Mouse (Mus musculus) right cerebral cortex, postnatal 36 days (tissue): ENCODE data around the gene Zfp37.
"Not testable (repeated sequence)": the region's sequence is repeated elsewhere in the genome, so short reads cannot be mapped to it uniquely, and the experiment has no call there.

ENCODE experiments used
- DNase-seq, 2 experiments: peaks; one replicate each; pipeline ENCODE4 v3.0.0; 2022; ENCODE audit warnings: low spot score in 2 of 2, mixed read lengths in 1 of 2

Zfp37 gene

DNA sequence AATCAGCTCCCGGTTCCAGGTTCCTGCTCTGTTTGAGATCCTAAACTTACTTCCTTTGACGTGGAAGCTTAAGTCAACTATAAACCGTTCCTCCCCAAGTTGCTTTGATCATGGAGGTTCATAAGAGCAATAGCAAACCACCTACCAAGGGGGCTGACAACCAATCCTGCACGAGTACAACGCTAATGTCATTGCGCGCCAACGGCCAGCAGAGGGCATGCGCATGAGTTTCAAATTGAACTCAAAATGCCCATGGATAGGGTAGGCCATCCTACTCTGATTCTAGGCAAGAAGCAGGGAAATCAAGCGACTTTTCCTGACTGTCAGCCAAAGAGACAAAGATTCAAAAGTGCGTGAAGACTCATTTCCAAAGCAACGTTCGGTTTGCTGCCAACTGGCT lies at the start of gene Zfp37:
TSS of gene Zfp37 (minus strand) at position 279 of the 400 bp plus-strand sequence.
- no peak for DNase-seq

DNA sequence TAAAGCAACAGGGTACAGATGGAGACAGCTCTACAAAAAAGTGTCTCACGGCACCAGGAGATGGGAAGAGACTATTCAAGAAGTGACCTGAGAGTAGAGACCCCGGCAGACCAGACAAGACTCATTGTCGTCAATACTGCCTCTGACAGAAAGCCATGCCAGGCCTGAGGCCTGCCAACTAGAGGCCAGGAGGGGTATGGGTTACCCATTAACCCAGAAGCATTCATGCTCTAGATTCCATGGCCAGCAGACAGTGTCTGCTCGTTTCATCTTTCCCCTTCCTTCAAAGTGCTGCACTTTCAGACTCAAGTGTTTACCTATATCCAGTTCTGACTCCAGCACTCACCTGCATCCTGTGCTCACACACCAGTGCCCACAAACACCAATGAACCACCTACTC lies 47.2 kb upstream of the Zfp37 start:
- DNase-seq, result no peak

DNA sequence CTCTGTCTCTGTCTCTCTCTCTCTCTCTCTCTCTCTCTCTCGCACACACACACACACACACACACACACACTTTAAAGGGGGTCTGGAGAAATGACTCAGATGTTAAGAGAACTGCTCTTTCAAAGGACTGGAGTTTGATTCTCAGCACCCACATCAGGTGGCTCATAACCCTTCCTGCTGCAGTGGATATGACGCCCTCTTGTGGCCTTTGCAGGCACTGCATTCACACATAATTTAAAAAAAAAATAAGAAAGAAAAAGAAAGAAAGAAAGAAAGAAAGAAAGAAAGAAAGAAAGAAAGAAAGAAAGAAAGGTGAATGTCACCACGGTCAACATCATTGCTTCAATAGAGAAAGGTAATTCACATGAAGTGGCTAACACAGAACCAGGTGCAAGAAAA lies 46.4 kb upstream of the Zfp37 start:
- no peak for DNase-seq

DNA sequence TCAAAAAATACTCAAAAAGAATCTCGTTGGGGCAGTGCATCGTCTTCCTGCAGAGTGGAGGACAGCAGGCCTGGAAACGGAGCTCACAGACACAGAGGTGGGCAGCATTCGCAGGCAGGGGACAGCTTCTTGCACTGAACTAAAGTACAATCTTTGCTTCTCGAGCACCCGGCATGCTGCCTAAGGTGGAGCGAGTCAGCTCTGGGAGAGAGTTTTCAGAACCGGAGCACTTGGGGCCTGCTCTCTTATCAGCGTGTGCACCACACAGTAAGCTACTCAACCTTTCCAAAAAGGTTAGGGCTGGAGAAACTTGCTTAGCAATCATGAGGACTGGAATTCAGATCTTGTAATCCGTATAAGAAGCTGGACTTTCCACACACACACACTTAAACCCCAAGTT lies 45.8 kb upstream of the Zfp37 start:
- no peak for DNase-seq

DNA sequence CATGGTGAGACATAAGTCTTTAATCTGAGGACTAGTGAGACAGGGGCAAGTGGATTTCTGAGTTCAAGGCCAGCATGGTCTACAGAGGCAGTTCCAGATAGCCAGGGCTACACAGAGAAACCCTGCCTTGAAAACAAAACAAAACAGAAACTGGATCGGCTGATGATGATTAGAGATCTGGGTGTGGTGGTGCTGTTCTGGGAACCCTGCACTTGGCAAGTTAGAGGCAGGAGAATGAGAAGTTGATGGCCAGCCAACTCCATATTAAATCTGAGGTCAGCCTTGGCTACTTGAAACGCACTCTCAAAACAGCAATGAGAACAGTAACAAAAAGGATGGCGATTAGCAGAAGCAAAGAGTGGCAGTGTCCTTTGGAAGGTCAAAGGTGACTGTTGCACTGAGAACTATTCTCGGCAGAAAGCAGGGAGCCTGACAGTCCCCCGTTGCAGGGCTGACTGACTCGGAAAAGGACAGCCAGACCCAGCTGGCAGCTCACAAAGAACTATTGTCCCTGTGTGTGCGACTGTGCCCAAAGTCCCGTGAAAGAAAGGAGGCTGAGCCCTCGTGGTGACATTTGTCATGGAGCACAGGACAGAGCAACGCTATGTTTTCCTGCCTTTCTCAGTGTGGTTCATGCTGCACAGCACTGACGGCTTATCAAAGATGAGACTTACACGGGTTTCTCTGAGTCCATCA lies 44.1 kb upstream of the Zfp37 start:
- no peak for DNase-seq

DNA sequence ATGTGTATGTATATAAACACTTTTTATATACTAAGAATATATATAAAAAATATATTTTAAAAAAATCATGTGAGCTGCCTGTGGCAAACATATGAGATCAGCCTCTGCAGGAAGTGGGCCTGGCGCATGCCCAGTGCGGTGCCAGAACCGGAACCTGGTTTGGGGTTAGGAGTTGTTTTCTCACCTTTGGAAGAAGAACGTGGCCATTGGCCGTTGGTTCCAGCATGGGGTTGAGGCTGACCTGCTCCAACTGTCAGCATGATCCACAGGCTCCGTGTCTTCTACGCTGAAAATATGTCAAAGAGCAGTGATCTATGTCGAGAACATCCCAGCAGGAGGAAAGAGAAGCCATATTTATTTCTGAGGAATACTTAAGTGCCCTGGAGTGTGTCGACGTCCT lies 43.1 kb upstream of the Zfp37 start:
- no peak for DNase-seq

DNA sequence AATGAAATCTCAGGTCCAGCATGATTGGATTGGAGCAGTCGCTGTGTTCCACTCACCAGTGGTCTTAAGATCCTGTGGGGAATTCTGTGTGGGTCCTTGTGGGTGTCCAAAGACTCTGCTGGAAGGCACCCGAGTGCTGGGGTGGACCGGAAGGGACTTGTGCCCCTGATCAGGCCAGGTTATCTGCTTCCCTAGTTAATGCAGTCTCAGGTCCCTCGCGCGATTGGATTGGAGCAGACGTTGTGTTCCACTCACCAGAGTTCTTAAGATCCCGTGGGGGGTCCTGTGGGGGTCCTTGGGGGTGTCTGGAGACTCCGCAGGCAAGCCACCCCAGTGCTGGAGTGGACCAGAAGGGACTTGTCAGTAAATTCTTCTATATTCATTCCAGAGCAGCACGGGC lies 41.8 kb upstream of the Zfp37 start:
- no peak for DNase-seq

DNA sequence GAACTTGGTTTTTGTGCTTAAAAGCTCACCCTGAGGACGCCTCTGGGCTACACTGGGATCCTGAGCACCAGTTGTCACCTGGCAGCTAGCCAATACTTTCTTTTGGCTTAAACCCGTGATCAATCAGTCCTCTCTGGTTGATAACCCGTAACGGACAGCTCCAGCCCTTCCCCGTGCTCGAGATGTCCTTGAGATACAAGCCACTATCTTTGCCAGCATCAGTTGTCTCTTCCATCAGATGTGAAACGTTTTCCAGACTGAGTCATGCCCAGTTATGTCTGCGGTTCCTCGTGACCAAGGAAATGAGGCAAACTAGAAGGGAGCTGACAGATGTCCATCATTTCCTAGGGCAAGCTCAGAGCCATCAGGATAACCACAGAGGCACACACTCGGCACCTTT lies 36.3 kb upstream of the Zfp37 start:
- no peak for DNase-seq

DNA sequence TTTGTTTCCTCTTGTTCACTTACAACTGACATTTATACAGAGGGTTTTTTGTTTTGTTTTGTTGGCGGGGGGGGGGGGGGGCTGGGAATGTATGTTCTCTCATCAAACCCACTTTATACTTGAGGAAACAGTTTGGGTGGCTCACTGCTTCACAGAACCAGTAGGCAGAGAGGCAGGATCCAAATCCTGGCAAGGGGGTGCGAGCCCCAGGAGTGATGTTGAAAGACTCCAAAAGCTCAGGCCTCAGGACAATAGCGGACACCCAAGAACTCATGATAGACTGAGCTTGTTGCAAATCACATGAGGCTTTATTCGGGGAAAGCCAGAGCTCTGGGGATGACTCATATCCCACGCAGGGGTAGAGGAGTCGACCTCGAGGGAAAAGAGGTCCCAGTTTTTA lies 35.2 kb upstream of the Zfp37 start:
- DNase-seq, result not testable (repeated sequence)

DNA sequence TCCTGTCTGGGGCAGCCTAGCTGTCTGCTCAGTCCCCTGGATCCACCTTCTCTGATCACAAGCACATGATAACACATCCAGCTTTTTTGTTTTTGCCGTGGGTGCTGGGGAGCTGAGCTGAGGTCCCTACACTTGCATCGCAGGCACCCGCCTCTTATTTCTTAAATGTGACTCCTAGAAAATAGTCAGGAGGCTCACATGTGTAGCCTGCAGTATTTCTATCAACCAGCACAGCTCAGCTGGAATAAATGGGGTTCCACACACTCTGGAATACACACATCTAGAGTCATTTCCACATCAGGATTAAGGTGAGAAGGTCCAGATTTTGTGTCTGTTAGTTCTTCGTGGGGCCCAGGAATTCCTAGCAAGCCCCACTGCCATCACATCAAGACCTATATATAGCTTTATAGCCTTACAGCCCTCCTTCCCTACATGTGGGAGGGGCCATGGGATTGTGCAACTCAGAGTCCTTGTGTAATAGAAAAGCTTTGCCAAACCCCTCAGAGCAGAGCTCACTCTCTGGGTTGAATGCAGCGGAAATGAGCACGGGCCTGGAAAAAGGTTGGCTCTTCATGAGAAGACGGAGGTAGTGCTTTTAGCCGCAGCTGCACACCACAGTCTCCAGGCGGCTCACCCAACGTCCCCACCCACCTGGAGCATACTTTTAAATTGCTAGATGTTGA lies 34.4 kb upstream of the Zfp37 start:
- no peak for DNase-seq

DNA sequence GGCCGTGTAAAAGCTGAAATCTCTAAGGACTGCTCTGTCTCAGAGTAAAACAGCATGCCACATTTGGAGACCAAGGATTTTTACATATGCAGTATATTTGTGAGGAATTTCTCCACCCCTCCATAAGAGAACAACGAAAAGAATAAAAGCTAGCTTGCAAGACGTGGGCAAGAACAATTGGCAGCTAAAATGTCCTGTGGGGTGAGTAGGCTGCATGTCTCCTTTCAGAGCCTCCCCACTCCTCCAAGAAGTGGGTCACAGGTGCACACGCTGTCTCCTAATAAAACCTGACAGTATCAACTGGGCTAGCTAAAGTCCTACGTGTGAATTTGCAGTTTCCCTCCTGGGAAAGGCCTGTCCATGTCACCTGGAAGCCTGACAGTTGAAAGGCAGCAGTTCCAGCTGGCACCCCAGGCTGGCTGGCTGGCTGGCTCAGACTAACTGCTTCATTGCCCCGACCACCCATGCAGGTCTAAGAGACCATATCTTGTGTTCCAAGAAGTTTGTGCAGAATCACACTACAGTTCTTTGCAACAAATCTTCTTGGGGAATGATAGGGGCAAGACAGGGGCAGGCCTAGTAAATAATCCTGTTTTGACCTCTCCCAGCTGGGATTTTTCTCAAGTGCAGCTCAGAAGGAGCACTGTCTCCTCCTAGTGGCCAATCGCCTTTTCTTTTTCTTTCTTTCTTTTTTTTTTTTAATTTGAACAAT lies 32.4 kb upstream of the Zfp37 start:
- no peak for DNase-seq

DNA sequence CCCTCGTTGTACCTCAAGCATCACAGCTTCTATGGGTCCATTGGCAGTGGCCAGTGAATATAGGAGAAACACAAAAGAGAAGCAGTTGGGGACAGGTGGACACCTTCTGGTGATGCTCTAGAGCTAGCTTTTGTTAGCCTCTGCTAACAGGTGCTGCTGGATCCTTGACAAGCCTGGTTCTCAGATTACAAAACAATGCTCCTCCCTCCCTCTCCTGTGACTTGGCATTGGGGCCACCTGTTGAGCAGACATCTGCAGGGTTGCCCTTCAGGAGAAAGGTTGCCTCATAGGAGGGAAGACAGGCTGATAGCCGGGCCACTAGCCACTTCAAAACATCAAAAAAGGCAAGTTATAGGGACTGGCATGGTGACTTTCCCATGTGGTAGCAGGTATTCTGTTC lies 31.4 kb upstream of the Zfp37 start, which contains the start of gene Slc31a2:
TSS of gene Slc31a2 (plus strand) at position 287 of the 400 bp plus-strand sequence.
- DNase-seq, result no peak

DNA sequence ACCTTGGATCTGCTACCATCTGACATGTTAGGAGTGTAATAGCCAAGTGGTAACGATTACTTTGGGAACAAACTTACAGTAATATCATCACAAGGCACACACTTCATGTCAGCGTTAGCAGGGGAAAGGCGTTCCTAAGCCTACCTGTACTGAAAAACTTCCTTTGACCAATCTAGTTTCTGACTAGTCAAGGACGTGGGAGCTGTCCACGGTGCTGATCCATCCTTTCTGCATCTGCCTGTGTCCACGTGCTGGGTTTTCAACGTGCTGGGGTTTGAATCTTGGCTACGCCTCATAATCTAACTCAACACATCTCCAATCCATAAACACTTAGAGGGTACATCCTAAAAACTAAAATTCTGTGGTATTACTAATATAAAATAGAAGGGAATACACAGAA lies 26.1 kb upstream of the Zfp37 start:
- no peak for DNase-seq

DNA sequence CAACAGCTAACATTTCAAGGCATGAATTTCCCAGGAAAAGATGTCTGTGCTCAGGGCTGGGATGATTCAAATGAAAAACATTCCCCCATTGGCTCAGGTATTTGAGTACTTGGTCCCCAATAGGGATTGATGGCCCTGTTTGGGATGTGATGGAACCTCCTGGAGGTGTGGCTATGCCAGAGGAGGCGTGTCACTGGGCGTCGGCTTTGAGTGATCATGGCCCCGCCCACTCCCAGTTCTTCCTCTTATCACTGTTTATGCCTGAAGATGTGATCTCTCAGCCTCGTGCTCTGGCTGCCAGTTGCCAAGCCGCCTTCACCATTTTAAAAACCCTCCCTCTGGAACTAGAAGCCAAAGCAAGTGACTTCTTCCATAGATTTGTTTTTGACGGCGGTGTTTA lies 23.7 kb upstream of the Zfp37 start:
- no peak for DNase-seq

DNA sequence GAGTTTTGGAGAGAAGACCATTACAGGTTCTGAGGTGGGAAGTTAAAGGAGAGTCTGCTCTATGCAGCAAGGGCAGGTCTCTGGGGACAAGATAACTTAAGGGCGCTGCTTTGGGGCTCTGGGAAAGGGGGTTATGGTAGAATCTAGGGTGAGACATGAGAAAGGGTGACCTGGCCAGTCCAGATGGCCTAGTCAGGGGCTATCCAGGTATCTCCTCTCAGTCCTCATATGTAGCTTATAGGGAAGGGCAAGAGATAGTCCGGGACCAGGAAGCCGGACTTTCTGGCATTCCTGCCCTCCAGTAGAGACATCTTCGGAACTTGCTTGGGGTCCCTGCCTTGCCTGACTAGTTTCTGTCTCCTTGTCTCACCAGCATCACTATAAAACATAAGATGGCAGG lies 20.9 kb upstream of the Zfp37 start:
- DNase-seq, result no peak

DNA sequence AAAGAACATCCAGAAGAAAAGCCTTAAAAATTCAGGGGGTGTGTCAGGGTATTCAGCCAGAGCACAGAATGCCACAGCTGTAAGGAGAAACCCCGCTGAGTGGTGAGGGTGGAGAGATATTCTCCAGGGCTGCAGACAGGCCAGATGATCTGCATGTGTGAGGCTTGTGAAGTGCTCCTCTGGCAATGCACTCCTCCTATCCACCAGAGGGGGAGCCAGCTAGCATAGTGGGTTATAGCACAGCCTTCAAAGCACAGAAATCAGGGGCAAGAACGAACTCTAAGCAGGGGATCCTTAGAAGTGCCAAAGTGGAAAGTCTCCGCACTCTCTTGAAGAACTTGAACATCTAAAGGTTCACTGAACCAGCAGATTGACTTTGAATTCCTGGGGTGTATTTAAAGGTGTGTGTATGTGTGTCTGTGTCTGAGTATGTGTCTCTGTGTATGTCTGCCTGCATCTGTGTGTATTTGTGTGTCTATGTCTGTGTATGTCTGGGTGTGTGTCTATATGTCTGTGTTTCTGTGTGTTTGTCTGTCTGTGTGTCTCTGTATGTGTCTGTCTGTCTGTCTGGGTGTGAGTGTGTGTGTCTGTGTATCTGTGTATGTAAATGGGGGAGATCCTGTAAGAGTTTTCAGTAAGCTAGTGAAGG lies 20.2 kb upstream of the Zfp37 start:
- no peak for DNase-seq

DNA sequence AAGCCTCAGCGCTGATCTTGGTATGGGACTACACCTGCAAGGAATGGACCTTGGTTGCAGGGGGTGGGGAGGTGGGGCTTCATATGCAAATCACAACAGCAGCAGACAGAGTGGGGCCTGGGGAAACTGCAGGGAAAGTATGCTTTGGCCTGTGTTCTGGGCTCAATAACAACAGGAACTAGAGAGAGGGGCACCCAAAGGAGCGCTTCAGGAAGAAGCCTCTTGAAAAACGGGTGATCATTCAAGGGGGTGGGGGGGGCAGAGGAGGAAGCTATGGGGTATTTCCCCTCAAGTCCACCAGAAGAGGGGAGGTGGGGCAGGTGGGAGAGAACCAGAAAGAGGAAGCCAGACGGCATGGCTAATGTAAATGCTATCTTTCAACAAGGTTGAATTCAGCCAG lies 17.5 kb upstream of the Zfp37 start:
- DNase-seq, result no peak

DNA sequence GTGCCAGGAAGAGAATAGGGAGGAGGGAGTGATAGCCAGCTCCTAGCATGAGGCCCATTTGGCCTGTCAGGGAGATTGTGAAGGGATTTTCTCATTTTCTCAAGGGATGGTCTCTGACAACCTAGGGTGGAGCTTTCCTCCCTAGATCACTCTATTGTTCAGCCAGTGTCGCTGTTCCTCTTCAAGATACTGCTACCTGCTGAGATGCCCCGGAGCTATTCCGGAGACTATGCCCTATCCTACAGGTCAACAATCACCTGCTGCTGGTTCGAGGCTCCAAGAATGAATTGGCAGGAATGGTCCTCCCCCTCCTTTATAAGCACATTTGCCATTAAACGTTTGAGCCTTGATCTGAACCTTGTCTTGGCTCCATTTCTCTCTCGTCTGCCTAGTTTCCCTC lies 9.7 kb upstream of the Zfp37 start:
- no peak for DNase-seq

DNA sequence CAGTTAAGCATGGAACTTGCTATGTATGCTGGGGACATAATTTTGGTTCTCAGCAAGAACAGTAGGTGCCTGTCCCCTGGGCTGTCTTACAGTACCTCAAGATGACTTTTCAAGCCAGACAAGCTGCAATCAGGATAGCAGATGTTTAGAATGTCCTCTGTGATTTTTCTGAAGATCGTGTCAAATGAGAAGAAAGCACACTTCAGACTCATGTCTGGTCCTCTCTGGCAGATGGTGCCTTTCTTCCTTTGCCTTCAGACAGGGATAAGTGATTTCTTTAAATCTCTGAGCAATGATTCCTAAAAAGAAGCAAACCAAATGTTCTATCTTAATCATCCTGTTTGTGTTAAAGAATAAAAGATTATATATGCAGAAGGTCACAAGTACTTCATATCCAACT lies 694 bp downstream of the Zfp37 start:
- DNase-seq, result no peak

DNA sequence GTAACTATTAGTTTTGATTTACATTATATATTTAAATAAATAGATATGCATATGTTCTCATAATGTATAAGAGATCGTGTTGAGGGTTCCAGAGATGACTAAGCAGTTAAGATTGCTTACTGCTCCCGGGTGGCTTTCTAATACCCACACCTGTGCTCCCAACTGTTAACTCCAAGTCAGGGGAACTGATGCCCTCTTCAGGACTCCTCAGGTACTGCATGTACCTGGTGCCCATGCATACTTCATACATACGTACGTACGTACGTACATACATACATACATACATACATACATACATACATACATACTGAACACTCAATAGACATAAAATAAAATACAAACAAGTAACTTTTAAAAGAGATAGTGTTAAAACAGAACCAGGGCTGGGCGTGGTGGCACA lies 1.4 kb downstream of the Zfp37 start:
- DNase-seq, result no peak

DNA sequence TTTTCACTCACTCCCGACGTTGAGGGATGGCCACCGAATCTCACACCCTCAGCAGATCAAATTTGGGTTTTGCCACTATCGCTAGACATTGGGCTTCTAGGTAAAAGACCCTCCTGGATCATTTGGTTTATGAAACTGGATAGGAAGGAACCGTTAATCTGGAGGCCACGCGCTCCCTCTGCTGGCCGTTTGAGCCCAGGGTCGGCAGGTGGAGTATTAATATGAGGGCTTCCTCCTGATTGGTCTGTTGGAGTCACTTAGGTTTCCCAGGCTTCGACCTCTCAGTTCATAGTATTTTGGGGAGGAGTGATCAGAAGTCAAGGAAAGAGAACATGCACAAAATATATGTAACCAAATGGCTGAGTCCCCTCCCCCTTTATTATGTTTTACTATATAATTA lies 2.5 kb downstream of the Zfp37 start:
- DNase-seq, result no peak

DNA sequence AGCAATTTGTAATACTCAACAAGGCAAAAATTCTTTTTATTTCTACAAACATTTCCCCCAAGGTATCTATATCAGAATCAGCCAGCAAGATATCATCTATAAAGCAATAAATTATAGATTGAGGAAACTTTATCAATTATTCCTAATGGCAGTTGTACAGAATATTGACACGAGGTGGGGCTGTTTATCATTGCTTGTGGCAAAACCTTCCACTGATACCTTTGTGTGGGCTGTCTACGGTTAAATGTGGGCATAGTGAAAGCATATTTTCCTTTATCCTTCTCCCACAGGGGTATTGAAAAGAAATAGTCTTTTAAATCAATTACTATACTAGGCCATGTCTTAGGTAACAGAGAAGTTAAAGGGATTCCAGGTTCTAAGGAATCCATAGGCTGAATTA lies 17.4 kb downstream of the Zfp37 start:
- no peak for DNase-seq

DNA sequence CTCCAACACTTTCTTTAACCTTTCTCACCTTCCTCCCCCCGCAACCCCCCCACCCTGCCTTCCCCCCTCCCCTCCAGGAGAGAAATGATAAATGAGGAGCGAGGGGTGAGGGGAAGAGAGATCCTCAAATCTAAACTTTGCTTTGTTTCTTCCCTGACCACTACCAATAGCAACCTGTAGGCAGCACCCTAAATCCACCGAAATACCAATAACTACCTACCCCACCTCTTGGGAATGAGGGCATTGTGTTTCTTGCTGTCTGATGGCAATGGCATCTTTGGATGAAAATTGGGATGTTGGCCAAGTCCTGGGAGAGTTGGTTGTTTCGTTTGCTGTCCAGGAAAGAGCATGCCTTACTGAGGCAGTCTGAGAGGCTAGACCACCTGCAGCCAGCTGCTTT lies 20.8 kb downstream of the Zfp37 start:
- no peak for DNase-seq
